Mouse (Mus musculus) heart, embryonic 10.5 days (tissue): ENCODE measurements around the gene Zfp655. TPM values are rescaled to one million over a fixed set of nuclear protein-coding genes. Genes with fewer than 3 reads are reported as not detected.

Source experiments
- DNase-seq: peaks from one replicate; pipeline ENCODE4 v3.0.0-alpha.2; 2017; ENCODE audit warnings: low spot score
- H3K27ac ChIP-seq: fragments of 300-500 bp; sonication (generic); 2 replicates; pipeline ENCODE4 v1.5.1; 2016; ENCODE audit warnings: mild to moderate bottlenecking
- H3K27me3 ChIP-seq: fragments of 300-500 bp; sonication (generic); 2 replicates; pipeline ENCODE4 v1.6.1; 2016; ENCODE audit warnings: mild to moderate bottlenecking; ENCODE audit not compliant: poor library complexity, insufficient read depth, severe bottlenecking
- H3K36me3 ChIP-seq: fragments of 300-500 bp; sonication (generic); 2 replicates; pipeline ENCODE4 v1.6.1; 2016; ENCODE audit warnings: mild to moderate bottlenecking, moderate library complexity
- H3K4me1 ChIP-seq: fragments of 300-500 bp; sonication (generic); 2 replicates; pipeline ENCODE4 v1.6.1; 2016; ENCODE audit warnings: mild to moderate bottlenecking
- H3K4me3 ChIP-seq: fragments of 300-500 bp; sonication (generic); 2 replicates; pipeline ENCODE4 v1.5.1; 2016; ENCODE audit warnings: mild to moderate bottlenecking, moderate library complexity
- H3K9me3 ChIP-seq: fragments of 300-500 bp; sonication (generic); 2 replicates; pipeline ENCODE4 v1.6.1; 2016; ENCODE audit warnings: mild to moderate bottlenecking, moderate library complexity
- WGBS: fragments of 180-500 bp; shearing (Covaris S2); methylation state at CpG from one replicate; pipeline ENCODE4 v1.1.7; 2016; 5-methylcytosine and 5-hydroxymethylcytosine counted together
- polyA plus RNA-seq: library from polyadenylated mRNA; unstranded; fragments of >200 nt; fragmentation: Nextera tagmentation; extraction: Ambion mirVana; gene quantifications from 2 replicates; pipeline ENCODE4 v1.2.1, GENCODE M21; 2016

Gene Zfp655
- 32.5 and 38.0 TPM in 2 replicates for polyA plus RNA-seq

- under 1% methylated on average over 42 of the region's 42 CpGs for WGBS
- H3K27me3 ChIP-seq = no peaks in the 10 kb centered on the region
- DNase-seq = peak; percentile 99
- H3K4me1 ChIP-seq = peaks cover 18% of the 10 kb centered on the region; the same call in 1 of the 2 replicates
- no peaks in the 10 kb centered on the region for H3K9me3 ChIP-seq
- H3K36me3 ChIP-seq = peaks cover 33% of the 10 kb centered on the region
- peak within 1 kb of the TSS; percentile 100 for H3K4me3 ChIP-seq
- peak within 1 kb of the TSS; percentile 96 for H3K27ac ChIP-seq
Measured at GRCm38 (mm10) chr5:145231367-145231871, at the start of gene Zfp655. Gene Zfp655, plus strand, starts transcription at chr5:145231715.

GRCm38 (mm10) chr5:145185244-145185643 lies 46.3 kb upstream of the Zfp655 start:
- Histone ChIP-seq H3K4me3 (no peak overlapping the region), H3K9me3 (no peaks in the 10 kb centered on the region), H3K27ac (no peak overlapping the region), H3K4me1 (peaks cover 12% of the 10 kb centered on the region), H3K36me3 (peaks cover 88% of the 10 kb centered on the region), H3K27me3 (no peaks in the 10 kb centered on the region)
- 94% methylated on average over 2 of the region's 2 CpGs for WGBS
- no peak for DNase-seq

- Histone ChIP-seq H3K27ac (no peak overlapping the region), H3K4me1 (peaks cover 19% of the 10 kb centered on the region), H3K9me3 (no peaks in the 10 kb centered on the region), H3K27me3 (no peaks in the 10 kb centered on the region), H3K36me3 (peaks cover 52% of the 10 kb centered on the region), H3K4me3 (no peak overlapping the region)
- 89% methylated on average over 6 of the region's 6 CpGs for WGBS
- no peak for DNase-seq
Measured at GRCm38 (mm10) chr5:145189416-145189815, 42.1 kb upstream of the Zfp655 start.

GRCm38 (mm10) chr5:145190373-145190772 lies 41.1 kb upstream of the Zfp655 start:
- Histone ChIP-seq H3K36me3 (peaks cover 52% of the 10 kb centered on the region), H3K4me3 (peak overlapping the region; percentile 90), H3K27ac (peak overlapping the region; percentile 97), H3K27me3 (no peaks in the 10 kb centered on the region), H3K9me3 (no peaks in the 10 kb centered on the region), H3K4me1 (peaks cover 19% of the 10 kb centered on the region)
- DNase-seq = no peak
- 35% methylated on average over 5 of the region's 5 CpGs for WGBS

GRCm38 (mm10) chr5:145190875-145191798 lies 40.4 kb upstream of the Zfp655 start:
- Histone ChIP-seq H3K4me3 (peak overlapping the region; percentile 90), H3K27ac (peak overlapping the region; percentile 97), H3K9me3 (no peaks in the 10 kb centered on the region), H3K27me3 (no peaks in the 10 kb centered on the region), H3K36me3 (peaks cover 52% of the 10 kb centered on the region), H3K4me1 (peaks cover 19% of the 10 kb centered on the region)
- WGBS = under 1% methylated on average over 41 of the region's 41 CpGs
- peak; percentile 97 for DNase-seq

GRCm38 (mm10) chr5:145191962-145192361 lies 39.6 kb upstream of the Zfp655 start, which contains the start of gene Atp5j2:
Gene Atp5j2, minus strand, starts transcription at chr5:145192062.
- Histone ChIP-seq H3K4me1 (peaks cover 19% of the 10 kb centered on the region), H3K9me3 (no peaks in the 10 kb centered on the region), H3K27me3 (no peaks in the 10 kb centered on the region), H3K4me3 (peak within 1 kb of the TSS; percentile 90), H3K27ac (peak within 1 kb of the TSS; percentile 97), H3K36me3 (peaks cover 47% of the 10 kb centered on the region)
- 88% methylated on average over 2 of the region's 2 CpGs for WGBS
- no peak for DNase-seq

- DNase-seq = no peak
- H3K9me3 ChIP-seq = no peaks in the 10 kb centered on the region
- H3K36me3 ChIP-seq = peaks cover 15% of the 10 kb centered on the region
- H3K27ac ChIP-seq = no peak overlapping the region
- H3K4me3 ChIP-seq = no peak overlapping the region
- 76% methylated on average over 7 of the region's 7 CpGs for WGBS
- H3K27me3 ChIP-seq = no peaks in the 10 kb centered on the region
- H3K4me1 ChIP-seq = peaks cover 15% of the 10 kb centered on the region
Measured at GRCm38 (mm10) chr5:145200387-145200786, 31.1 kb upstream of the Zfp655 start.

GRCm38 (mm10) chr5:145201321-145201991 lies 30.1 kb upstream of the Zfp655 start, which contains the start of gene Zkscan14:
Gene Zkscan14, minus strand, starts transcription at chr5:145201868.
- Histone ChIP-seq H3K4me3 (peak within 1 kb of the TSS; percentile 84), H3K27me3 (no peaks in the 10 kb centered on the region), H3K36me3 (peaks cover 4% of the 10 kb centered on the region; the same call in 1 of the 2 replicates), H3K4me1 (peaks cover 23% of the 10 kb centered on the region), H3K9me3 (no peaks in the 10 kb centered on the region), H3K27ac (peak within 1 kb of the TSS; percentile 83)
- DNase-seq = peak; percentile 93
- WGBS = under 1% methylated on average over 37 of the region's 37 CpGs

GRCm38 (mm10) chr5:145202446-145202845 lies 29.1 kb upstream of the Zfp655 start:
- peaks cover 11% of the 10 kb centered on the region; the same call in 1 of the 2 replicates for H3K36me3 ChIP-seq
- no peak overlapping the region for H3K27ac ChIP-seq
- WGBS = 53% methylated on average over 3 of the region's 3 CpGs
- peaks cover 23% of the 10 kb centered on the region for H3K4me1 ChIP-seq
- no peak for DNase-seq
- H3K4me3 ChIP-seq = no peak overlapping the region
- no peaks in the 10 kb centered on the region for H3K9me3 ChIP-seq
- H3K27me3 ChIP-seq = no peaks in the 10 kb centered on the region

- Histone ChIP-seq H3K27ac (peak within 1 kb of the TSS; percentile 89), H3K4me1 (peaks cover 23% of the 10 kb centered on the region), H3K9me3 (no peaks in the 10 kb centered on the region), H3K27me3 (no peaks in the 10 kb centered on the region), H3K36me3 (peaks cover 22% of the 10 kb centered on the region), H3K4me3 (peak within 1 kb of the TSS; percentile 68)
- peak; percentile 100 for DNase-seq
- under 1% methylated on average over 22 of the region's 22 CpGs for WGBS
Measured at GRCm38 (mm10) chr5:145203936-145204691, 27.4 kb upstream of the Zfp655 start, which contains the start of gene Zkscan5. Gene Zkscan5, plus strand, starts transcription at chr5:145204562.

- 11% methylated on average over 9 of the region's 9 CpGs for WGBS
- Histone ChIP-seq H3K27me3 (no peaks in the 10 kb centered on the region), H3K4me3 (peak overlapping the region; percentile 68), H3K9me3 (no peaks in the 10 kb centered on the region), H3K4me1 (peaks cover 23% of the 10 kb centered on the region), H3K36me3 (peaks cover 26% of the 10 kb centered on the region), H3K27ac (peak overlapping the region; percentile 89)
- DNase-seq = no peak
Measured at GRCm38 (mm10) chr5:145205041-145205440, 26.5 kb upstream of the Zfp655 start.

- 93% methylated on average over 6 of the region's 6 CpGs for WGBS
- peaks cover 49% of the 10 kb centered on the region for H3K36me3 ChIP-seq
Measured at GRCm38 (mm10) chr5:145207385-145207784, 24.1 kb upstream of the Zfp655 start.

More at GRCm38 (mm10) chr5:145207385-145207784, 24.1 kb upstream of the Zfp655 start:
- H3K27me3 ChIP-seq = no peaks in the 10 kb centered on the region
- H3K27ac ChIP-seq = no peak overlapping the region
- no peaks in the 10 kb centered on the region for H3K9me3 ChIP-seq
- no peak overlapping the region for H3K4me3 ChIP-seq
- DNase-seq = peak; percentile 64
- H3K4me1 ChIP-seq = peaks cover 12% of the 10 kb centered on the region
